Mouse (Mus musculus) liver, embryonic 14.5 days (tissue): ENCODE data around the gene Kcne2.

ENCODE experiments used
- CTCF ChIP-seq: IDR thresholded peaks from 2 replicates; pipeline ENCODE4 v1.5.1; 2016; ENCODE audit warnings: antibody characterized with exemption, low read depth, control low read depth
- EP300 ChIP-seq: IDR thresholded peaks from 2 replicates; pipeline ENCODE4 v1.6.1; 2016; ENCODE audit warnings: antibody characterized with exemption, low read depth

DNA sequence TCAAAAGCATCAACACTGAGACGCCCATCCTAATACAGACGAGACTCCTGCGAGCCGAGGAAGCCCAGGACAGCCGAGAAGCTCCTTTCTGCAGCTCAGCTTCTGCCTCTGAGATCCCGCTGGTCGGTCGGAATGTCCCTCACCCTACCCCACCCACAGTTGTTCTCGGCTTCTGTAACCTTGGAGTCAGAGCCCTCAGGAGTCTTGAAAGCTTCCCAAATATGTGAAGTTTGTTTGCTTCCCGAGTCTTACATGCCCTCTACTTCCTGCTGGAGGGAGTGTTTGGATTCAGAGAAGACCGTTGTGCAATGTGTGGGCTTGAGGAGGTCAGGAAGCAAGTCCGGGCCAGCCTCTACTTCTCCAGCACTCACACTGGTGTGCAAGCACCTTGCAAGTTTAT, 24.3 kb upstream of the Kcne2 start:
- TF ChIP-seq CTCF, result no peak
- TF ChIP-seq EP300, result no peak
